ENCODE assay signal across 8 mouse cellular contexts in genomic region chr14:104467966-104468622, GRCm38 (mm10). TPM values are rescaled to one million over a fixed set of nuclear protein-coding genes. Genes with fewer than 3 reads are reported as not detected.
DNase-seq lines count a peak whose midpoint lies in the region; ATAC-seq and TF ChIP-seq lines count a peak whose summit lies in the region.

TSS of gene Pou4f1 (minus strand) at chr14:104467999.

- DNase-seq in kidney, adult 2 months, result peak; percentile 47
- DNase-seq in kidney, adult 9 months, result no peak
- DNase-seq in brain, adult 2 months (ENCODE audit: low read depth, low spot score), result peak; percentile 33
- DNase-seq in gastrocnemius, postnatal 14 days, result peak; percentile 73
- DNase-seq in lung, postnatal 25 days (ENCODE audit: low spot score), result peak; percentile 18
- no peak for DNase-seq in frontal cortex, postnatal 14 days (ENCODE audit: low spot score in 2 of 2)

- no peak for TF ChIP-seq POLR2A in kidney, adult 2 months (IDR thresholded peaks at IDR 0.05; ENCODE audit: low read depth, low read length)
- no peak for TF ChIP-seq POLR2A in small intestine, adult 2 months (IDR thresholded peaks at IDR 0.05; ENCODE audit: low read depth, low read length)

- peaks cover 20% of the 10 kb centered on the region for H3K27me3 ChIP-seq in kidney, adult 2 months (replicated peaks; ENCODE audit: control insufficient read depth, insufficient read depth, low read length)
- H3K27me3 ChIP-seq in kidney, embryonic 15.5 days, result peaks cover 97% of the 10 kb centered on the region
- H3K27me3 ChIP-seq in small intestine, adult 2 months (ENCODE audit: control insufficient read depth, insufficient read depth, low read length), result peaks cover 89% of the 10 kb centered on the region

- H3K4me3 ChIP-seq in kidney, adult 2 months (ENCODE audit: insufficient read depth, low read depth, low read length), result peak within 1 kb of the TSS; percentile 36
- peak within 1 kb of the TSS; percentile 57 for H3K4me3 ChIP-seq in kidney, embryonic 15.5 days (replicated peaks)
- peak within 1 kb of the TSS; percentile 59 for H3K4me3 ChIP-seq in small intestine, adult 2 months (ENCODE audit: low read depth, low read length)

- peak within 1 kb of the TSS; percentile 90 for H3K4me2 ChIP-seq in kidney, embryonic 15.5 days

- H3K27ac ChIP-seq in kidney, adult 2 months (ENCODE audit: insufficient read depth, low read depth, low read length), result no peak within 1 kb of the TSS
- H3K27ac ChIP-seq in kidney, embryonic 15.5 days, result no peak within 1 kb of the TSS
- no peak within 1 kb of the TSS for H3K27ac ChIP-seq in small intestine, adult 2 months (ENCODE audit: insufficient read depth, low read depth, low read length)

- no peaks in the 10 kb centered on the region for H3K36me3 ChIP-seq in kidney, adult 2 months (ENCODE audit: control insufficient read depth, insufficient read depth, low read length)
- H3K36me3 ChIP-seq in kidney, embryonic 15.5 days, result no peaks in the 10 kb centered on the region
- H3K36me3 ChIP-seq in small intestine, adult 2 months (ENCODE audit: control insufficient read depth, insufficient read depth, low read length), result no peaks in the 10 kb centered on the region

- WGBS in kidney, adult 2 months, result 2% methylated on average over 62 of the region's 62 CpGs
- WGBS in kidney, embryonic 15.5 days, result under 1% methylated on average over 62 of the region's 62 CpGs
- WGBS in small intestine, adult 2 months, result under 1% methylated on average over 62 of the region's 62 CpGs

- intact Hi-C loops in gastrocnemius, postnatal 14 days (cut with DNase I; ENCODE audit: low total_unique reads), result no loop called here

- H3K9ac ChIP-seq in kidney, embryonic 15.5 days, result peak within 1 kb of the TSS; percentile 39

- no peaks in the 10 kb centered on the region for H3K9me3 ChIP-seq in kidney, embryonic 15.5 days (replicated peaks)

- ATAC-seq in kidney, embryonic 15.5 days (replicated peaks; ENCODE audit: low FRiP score), result peak; percentile 91

- TF ChIP-seq CTCF in kidney, adult 2 months (conservative IDR thresholded peaks at IDR 0.05; ENCODE audit: insufficient read depth, insufficient read length, low read depth, low read length), result no peak
- TF ChIP-seq CTCF in small intestine, adult 2 months (IDR thresholded peaks at IDR 0.05; ENCODE audit: extremely low read depth, insufficient read length, insufficient replicate concordance, low read depth, low read length), result no peak

- peaks cover 3% of the 10 kb centered on the region; the same call in 1 of the 2 replicates for H3K4me1 ChIP-seq in kidney, adult 2 months (ENCODE audit: control insufficient read depth, insufficient read depth, low read length)
- H3K4me1 ChIP-seq in kidney, embryonic 15.5 days, result peaks cover 30% of the 10 kb centered on the region
- H3K4me1 ChIP-seq in small intestine, adult 2 months (ENCODE audit: control insufficient read depth, insufficient read depth, insufficient read length, low read length), result peaks cover 12% of the 10 kb centered on the region

RNA-seq across cellular contexts. Expression of gene Pou4f1, which starts in this region (rescaled TPM):
- 0.04 TPM in 1 of 2 replicates, not detected in the other for polyA plus RNA-seq in kidney, adult 2 months (2012; rRNA removed)
- 1 to 10 TPM; 1.4 to 2.1 TPM for total RNA-seq in gastrocnemius, postnatal 14 days (2021)
- polyA plus RNA-seq in kidney, embryonic 15.5 days (2015; fragmentation: Nextera tagmentation; extraction: Ambion mirVana), result 0.06 and 0.27 TPM in 2 replicates
- 0.10 and 0.19 TPM in 2 replicates for polyA plus RNA-seq in small intestine, adult 2 months (2012; rRNA removed)

Comparison
In these comparisons a context has a peak if more than half of its experiments do, and no peak if none do; other contexts are left out.
1. Peak in DNase-seq and H3K4me3 ChIP-seq in kidney, adult 2 months; RNA of the gene not detected or under 1 TPM.
2. Peak in ATAC-seq, H3K4me3 ChIP-seq, H3K9ac ChIP-seq and H3K4me2 ChIP-seq in kidney, embryonic 15.5 days; RNA of the gene not detected or under 1 TPM.
3. DNase-seq: peak in brain, adult 2 months (single experiment), gastrocnemius, postnatal 14 days (single experiment) and lung, postnatal 25 days (single experiment); none in kidney, adult 9 months (single experiment) and frontal cortex, postnatal 14 days (0 of 2).
4. Peak in every context shown above with its lines, with median percentiles within 50 percentile points of each other: H3K4me3 ChIP-seq.